Mouse (Mus musculus) lung, embryonic 14.5 days (tissue): Measurements from ENCODE around the gene Stk38l. TPM values are rescaled to one million over a fixed set of nuclear protein-coding genes. Genes with fewer than 3 reads are reported as not detected.
A peak's percentile ranks its signal among the peaks of the same experiment; 100 is the strongest.

Experiments used
- ATAC-seq: fragments of 200-750 bp; cut with Nextera tagmentation; 2 replicates; pipeline ENCODE4 v1.8.0; 2017; ENCODE audit warnings: mild to moderate bottlenecking, moderate TSS enrichment, moderate library complexity; ENCODE audit not compliant: insufficient read depth
- DNase-seq: peaks from one replicate; pipeline ENCODE4 v3.0.0-alpha.2; 2015
- H3K27ac ChIP-seq: fragments of 300-500 bp; sonication (generic); 2 replicates; pipeline ENCODE4 v1.5.1; 2014; ENCODE audit warnings: low read depth, mild to moderate bottlenecking, moderate library complexity
- H3K27me3 ChIP-seq: fragments of 300-500 bp; sonication (generic); 2 replicates; pipeline ENCODE4 v1.6.1; 2014; ENCODE audit warnings: low read length, control low read depth; ENCODE audit not compliant: insufficient read depth
- H3K36me3 ChIP-seq: fragments of 300-500 bp; sonication (generic); 2 replicates; pipeline ENCODE4 v1.6.1; 2014; ENCODE audit warnings: control low read depth; ENCODE audit not compliant: insufficient read depth
- H3K4me1 ChIP-seq: fragments of 300-500 bp; sonication (generic); 2 replicates; pipeline ENCODE4 v1.6.1; 2014; ENCODE audit warnings: antibody characterized with exemption, control low read depth; ENCODE audit not compliant: insufficient read depth
- H3K4me2 ChIP-seq: fragments of 300-500 bp; sonication (generic); 2 replicates; pipeline ENCODE4 v1.6.1; 2014; ENCODE audit warnings: mild to moderate bottlenecking
- H3K4me3 ChIP-seq: fragments of 300-500 bp; sonication (generic); 2 replicates; pipeline ENCODE4 v1.5.1; 2014; ENCODE audit warnings: low read depth, low read length
- H3K9ac ChIP-seq: fragments of 300-500 bp; sonication (generic); 2 replicates; pipeline ENCODE4 v1.6.1; 2014
- H3K9me3 ChIP-seq: fragments of 300-500 bp; sonication (generic); 2 replicates; pipeline ENCODE4 v1.6.1; 2016; ENCODE audit warnings: low read depth, low read length, control low read depth
- CTCF ChIP-seq: IDR thresholded peaks from 2 replicates; pipeline ENCODE4 v1.5.1; 2016; ENCODE audit warnings: antibody characterized with exemption, low read depth
- WGBS: fragments of 180-500 bp; shearing (Covaris S2); extraction: QIAGEN DNeasy Blood & Tissue Kit; methylation state at CpG from one replicate; pipeline ENCODE4 v1.1.7; 2014; 5-methylcytosine and 5-hydroxymethylcytosine counted together
- polyA plus RNA-seq: library from polyadenylated mRNA; unstranded; fragments of >200 nt; fragmentation: Nextera tagmentation; extraction: Ambion mirVana; gene quantifications from 2 replicates; pipeline ENCODE4 v1.2.1, GENCODE M21; 2014

Stk38l gene
- polyA plus RNA-seq, 1 experiment from 2014 or later, result 15.6 TPM

DNA sequence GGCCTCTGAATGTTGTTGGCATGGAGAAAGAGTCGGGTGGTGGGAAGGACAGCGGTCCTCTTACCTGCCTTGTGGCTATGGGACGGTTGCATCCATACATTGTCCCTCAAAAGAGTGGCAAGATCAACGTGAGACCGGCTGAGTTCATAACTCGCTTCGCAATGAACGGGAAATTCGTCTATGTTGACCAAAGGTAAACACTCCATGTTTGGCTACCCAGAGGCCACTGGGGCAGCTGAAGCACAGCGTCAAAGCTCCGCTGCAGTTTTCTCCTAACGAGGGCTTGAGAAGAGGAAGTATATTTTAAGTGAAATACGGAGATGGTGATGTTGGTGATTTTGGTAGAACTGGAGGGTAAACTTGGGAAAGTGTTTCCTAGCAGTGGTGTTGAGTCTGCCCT is 97.2 kb downstream of the Stk38l start:
- ATAC-seq, result peak; percentile 41; the same call in 1 of the 2 replicates
- Histone ChIP-seq H3K4me1 (no peaks in the 10 kb centered on the region), H3K9ac (no peak overlapping the region), H3K9me3 (no peaks in the 10 kb centered on the region), H3K27me3 (no peaks in the 10 kb centered on the region), H3K36me3 (no peaks in the 10 kb centered on the region), H3K4me3 (no peak overlapping the region), H3K27ac (no peak overlapping the region), H3K4me2 (no peak overlapping the region)
- 61% methylated on average over 13 of the region's 13 CpGs for WGBS
- no peak for TF ChIP-seq CTCF
- DNase-seq, result peak; percentile 46

DNA sequence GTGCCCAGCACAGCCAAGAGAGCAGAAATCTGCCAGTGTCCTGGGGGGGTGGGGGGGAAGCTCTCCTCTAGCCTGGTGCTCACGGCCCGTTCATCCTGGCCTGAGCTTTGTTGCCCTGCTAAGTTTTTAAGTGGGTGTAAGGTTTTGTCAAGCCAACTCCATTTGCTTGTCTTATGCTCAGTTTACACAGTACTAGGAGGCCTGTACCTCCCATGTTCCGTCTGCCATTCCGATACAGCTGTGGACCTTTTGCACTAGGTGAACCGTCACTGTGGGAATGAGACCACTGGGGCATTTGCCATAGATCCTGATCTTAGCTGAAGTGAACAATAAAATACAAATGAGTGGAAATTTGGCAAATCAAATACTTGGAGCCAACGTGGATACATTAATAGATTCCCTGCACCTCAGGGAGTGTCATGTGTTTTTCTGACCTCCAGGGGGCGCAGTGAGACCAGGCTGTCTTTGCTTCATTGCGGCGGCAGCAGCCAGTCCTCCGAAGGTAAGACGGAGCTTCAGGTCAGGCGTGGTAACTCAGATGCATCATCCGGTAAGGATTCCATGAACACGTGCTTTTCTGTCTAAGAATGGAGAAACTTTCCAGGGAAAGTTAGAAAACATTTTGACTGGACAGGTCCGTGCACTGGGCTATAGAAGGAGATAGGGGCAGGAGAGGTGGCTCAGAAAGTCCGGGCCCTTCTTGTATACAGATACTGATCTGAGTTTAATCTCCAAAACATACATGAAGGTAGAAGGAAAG is 100.1 kb downstream of the Stk38l start:
- H3K4me3 ChIP-seq, result no peak overlapping the region
- H3K9ac ChIP-seq, result no peak overlapping the region
- WGBS, result 35% methylated on average over 16 of the region's 16 CpGs
- no peaks in the 10 kb centered on the region for H3K9me3 ChIP-seq
- no peaks in the 10 kb centered on the region for H3K36me3 ChIP-seq
- ATAC-seq (peak; percentile 36; the same call in 1 of the 2 replicates), DNase-seq (peak; percentile 82)
- no peaks in the 10 kb centered on the region for H3K27me3 ChIP-seq
- no peaks in the 10 kb centered on the region for H3K4me1 ChIP-seq
- H3K27ac ChIP-seq, result no peak overlapping the region
- H3K4me2 ChIP-seq, result no peak overlapping the region
- peak; percentile 97 for TF ChIP-seq CTCF

DNA sequence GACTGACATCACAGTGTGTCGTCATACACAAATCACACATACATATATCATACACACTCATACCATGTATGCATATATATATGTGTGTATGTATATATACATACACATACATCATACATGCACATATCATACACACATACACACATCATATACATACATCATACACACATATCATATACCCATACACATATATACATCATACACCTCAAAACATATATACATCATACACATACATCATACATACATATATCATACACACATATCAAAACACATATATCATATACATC is 100.6 kb downstream of the Stk38l start:
- H3K27me3 ChIP-seq, result no peaks in the 10 kb centered on the region
- no peak overlapping the region for H3K4me2 ChIP-seq
- H3K4me3 ChIP-seq, result no peak overlapping the region
- DNase-seq (no peak), ATAC-seq (0 out of 2 replicates have a peak, but pooled peaks have one; percentile 34)
- H3K4me1 ChIP-seq, result no peaks in the 10 kb centered on the region
- H3K27ac ChIP-seq, result no peak overlapping the region
- no peak overlapping the region for H3K9ac ChIP-seq
- no peaks in the 10 kb centered on the region for H3K9me3 ChIP-seq
- H3K36me3 ChIP-seq, result no peaks in the 10 kb centered on the region
- no peak for TF ChIP-seq CTCF
- WGBS, result 84% methylated on average over 1 of the region's 1 CpGs

Other genes starting within 250 kb of the Stk38l start
- gene Itpr2, start 222.8 kb upstream of the Stk38l start, polyA plus RNA-seq, result 12.8 and 13.1 TPM in 2 replicates
- 108 and 110 TPM in 2 replicates for gene Fgfr1op2, start 147.8 kb upstream of the Stk38l start, polyA plus RNA-seq
- 62.7 and 70.2 TPM in 2 replicates for gene Ints13, start 147.2 kb upstream of the Stk38l start, polyA plus RNA-seq
- 138 and 142 TPM in 2 replicates for gene Med21, start 82.4 kb upstream of the Stk38l start, polyA plus RNA-seq
- gene Tm7sf3, start 82.2 kb upstream of the Stk38l start, polyA plus RNA-seq, result 28.5 and 28.8 TPM in 2 replicates
- gene Arntl2, start 71.1 kb downstream of the Stk38l start, polyA plus RNA-seq, result 5.9 and 6.2 TPM in 2 replicates
- gene Smco2, start 125.1 kb downstream of the Stk38l start, polyA plus RNA-seq, result not detected in 2 replicates
- 52.5 and 56.8 TPM in 2 replicates for gene Ppfibp1, start 163.5 kb downstream of the Stk38l start, polyA plus RNA-seq
- gene 1700034J05Rik, start 229.4 kb downstream of the Stk38l start, polyA plus RNA-seq, result 0.21 and 0.39 TPM in 2 replicates